Mouse (Mus musculus) left cerebral cortex, postnatal 10 days (tissue): ENCODE data around the gene Sbds. TPM values are rescaled to one million over a fixed set of nuclear protein-coding genes. Genes with fewer than 3 reads are reported as not detected.

ENCODE experiments used
- DNase-seq, 2 experiments: peaks; one replicate each; pipeline ENCODE4 v3.0.0; 2021 to 2022; ENCODE audit warnings: low spot score in 2 of 2, mixed read lengths in 1 of 2; ENCODE audit errors: extremely low spot score in 1 of 2
- intact Hi-C: fragments of 180-260 bp; cut with DNase I; formaldehyde crosslinking; loops from one replicate; pipeline ENCODE4 v1.15.1; 2025
- total RNA-seq, 2 experiments: library from RNA; stranded (reverse); gene quantifications; 2 replicates each; pipeline ENCODE4 v1.2.3; 2021

Gene Sbds
- total RNA-seq, result 10 to 100 TPM; 45.8 to 48.7 TPM

DNA sequence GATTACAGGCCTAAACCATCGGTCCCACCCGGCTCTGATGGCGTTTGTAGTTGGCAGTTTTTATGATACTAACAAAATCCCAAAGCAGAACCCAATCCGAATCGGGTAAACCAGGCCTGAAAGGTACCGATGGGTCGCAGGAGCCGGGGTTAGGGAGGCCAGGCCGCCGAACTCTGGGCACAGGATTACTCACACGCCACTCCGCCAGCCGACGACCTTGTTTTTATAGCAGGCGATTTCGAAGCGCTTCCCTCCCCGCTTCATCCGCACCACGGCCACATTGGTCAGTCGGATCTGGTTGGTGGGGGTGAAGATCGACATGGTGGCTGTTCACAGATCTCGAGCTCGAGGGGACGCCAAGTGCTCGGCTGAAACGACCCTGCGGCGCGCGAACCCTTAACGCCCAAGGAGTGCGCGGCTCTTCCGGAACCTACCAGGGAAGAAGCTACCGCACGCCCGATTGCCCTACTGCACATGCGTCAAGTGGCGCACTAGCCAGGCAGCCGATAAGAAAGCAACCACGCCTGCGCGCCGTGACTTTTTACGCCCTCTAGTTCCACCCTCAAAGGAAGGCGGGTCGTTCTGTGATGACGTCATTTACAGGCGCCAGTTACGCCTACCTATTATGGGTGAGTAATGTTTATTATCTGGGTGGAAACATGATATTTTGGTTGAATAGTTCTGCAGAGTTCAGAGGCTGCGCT is at the start of gene Sbds, which contains the start of gene Tyw1:
TSS of gene Sbds (minus strand) at position 514 of the 704 bp plus-strand sequence.
TSS of gene Tyw1 (plus strand) at position 603 of the 704 bp plus-strand sequence.
- peak; percentile 98 to 99 for DNase-seq
- intact Hi-C loops, result no loop called here

DNA sequence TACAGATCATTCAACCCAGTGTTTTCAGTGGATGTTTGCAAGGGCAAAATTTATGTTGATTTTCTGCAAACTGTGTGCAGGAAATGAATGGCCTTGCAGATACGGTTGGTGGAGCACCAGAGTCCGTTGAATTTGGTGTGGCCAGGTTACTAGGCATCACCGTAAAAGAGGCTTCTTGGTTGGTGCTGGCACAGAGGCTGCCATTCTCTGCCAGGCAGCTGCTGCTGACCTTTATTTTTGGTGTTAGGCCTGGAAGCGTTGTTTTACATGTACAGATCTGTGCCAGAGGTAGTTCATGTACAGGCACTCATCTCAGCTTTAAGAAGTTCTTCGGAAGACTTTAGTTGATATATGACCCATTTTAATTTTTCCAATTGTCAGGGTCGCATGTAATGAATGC is 48.3 kb upstream of the Sbds start:
- DNase-seq, result no peak
- intact Hi-C loops, result no loop called here

DNA sequence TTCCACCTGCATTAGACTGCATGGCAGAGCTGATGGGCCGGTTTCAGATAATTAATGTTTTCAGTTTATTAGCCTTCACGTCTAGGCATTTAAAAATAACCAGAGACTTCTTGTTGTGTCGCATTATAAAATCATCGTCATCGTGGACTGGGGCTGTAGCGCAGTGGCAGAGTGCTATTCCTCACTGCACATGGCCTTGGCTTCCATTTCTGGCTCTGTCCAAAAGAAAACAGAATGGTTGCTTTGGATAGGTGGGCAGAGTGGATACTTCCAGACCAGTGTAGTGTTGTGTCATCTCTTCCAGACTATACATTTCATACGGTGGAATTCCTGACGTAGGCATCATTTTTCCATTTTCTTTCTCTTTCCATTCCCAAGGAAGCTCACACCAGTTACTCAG is 44.2 kb upstream of the Sbds start:
- intact Hi-C loops, result no loop called here
- DNase-seq, result no peak

DNA sequence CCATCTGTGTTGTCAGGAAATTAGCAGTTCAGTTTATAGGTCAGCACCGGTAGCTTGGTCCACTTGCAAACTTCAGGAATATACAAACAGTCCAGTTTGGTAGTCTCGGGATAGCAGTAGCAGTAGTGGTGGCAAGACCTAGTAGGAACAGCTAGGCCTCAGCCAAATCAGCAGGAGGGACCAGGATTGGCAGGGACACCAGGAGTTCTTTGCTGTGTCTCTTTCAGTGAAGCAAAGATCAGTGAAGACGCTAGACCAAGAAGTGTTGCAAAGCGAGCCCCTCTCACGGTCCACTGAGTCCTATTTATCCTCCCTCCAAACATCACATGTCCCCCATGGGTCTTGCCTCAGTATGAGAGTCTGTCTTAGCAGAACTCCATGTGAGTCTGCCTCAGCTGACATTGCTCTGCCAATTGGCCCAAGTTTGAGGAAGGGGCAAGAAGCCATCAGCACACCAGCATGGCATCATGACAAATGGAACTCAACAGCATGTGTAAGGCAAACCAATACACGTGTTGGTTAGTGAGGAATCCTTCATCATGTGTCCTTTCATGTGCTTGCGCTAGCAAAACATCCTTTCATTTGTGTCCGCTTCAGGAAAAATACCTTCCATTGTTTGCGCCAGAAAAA is 43.6 kb upstream of the Sbds start:
- no peak for DNase-seq
- intact Hi-C loops, result no loop called here

DNA sequence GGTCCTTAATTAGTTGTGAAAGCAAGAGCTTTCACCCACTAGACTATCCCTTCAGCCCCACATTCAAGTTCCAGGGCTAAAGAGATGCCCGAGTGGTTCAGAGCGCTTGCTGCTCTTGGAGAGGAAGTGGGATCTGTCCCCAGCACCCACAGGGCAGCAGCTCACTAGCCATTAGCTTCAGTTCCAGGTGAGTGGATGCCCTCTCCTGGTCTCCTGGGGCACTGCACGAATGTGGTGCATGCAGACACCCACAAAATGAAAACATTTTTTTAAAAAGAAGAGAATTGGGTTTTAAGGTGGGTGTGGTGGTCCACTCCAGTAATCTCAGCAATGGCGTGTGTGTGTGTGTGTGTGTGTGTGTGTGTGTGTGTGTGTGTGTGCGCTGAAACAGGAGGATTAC is 40.7 kb upstream of the Sbds start:
- intact Hi-C loops, result no loop called here
- no peak for DNase-seq

DNA sequence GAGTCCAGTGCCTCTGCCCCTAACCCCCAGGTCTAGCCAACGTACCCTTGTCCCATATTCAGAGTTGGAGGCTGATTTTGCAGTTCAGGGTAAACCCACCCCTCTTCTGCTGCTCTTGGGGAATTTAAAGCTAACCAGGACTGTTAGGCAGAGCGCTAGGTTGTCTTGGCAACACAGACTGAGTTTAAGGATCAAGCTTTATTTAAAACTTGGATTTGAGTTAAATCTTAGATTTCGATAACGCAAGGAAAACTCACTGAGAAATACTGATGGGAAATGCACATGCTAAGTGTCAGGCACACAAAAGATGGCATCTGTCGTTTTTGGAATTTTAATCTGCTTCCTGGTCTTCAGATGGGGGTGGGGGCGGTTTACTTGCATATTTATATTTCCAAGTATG is 39.3 kb upstream of the Sbds start:
- intact Hi-C loops, result no loop called here
- DNase-seq, result peak in 1 of 2 experiments; percentile 39

DNA sequence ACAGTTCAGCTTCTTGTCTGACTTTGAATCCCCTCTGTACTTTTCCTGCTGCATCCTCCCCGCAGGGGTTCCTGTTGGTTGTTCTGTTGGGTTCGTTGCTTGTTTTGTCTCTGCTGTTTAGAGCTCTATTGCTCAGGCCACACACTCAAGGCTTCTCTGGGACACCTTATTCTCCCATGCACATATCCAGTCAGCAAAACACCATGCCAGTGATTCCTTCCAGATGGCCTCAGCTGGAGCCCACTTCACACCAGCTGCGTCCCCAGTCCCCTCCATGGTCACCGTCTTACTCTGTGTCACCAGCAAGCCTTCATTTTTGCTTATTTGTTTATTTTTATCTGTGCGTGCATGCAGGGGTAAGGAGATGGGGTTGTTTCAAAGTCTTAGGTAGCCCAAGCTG is 38.6 kb upstream of the Sbds start:
- DNase-seq, result no peak
- intact Hi-C loops, result no loop called here

DNA sequence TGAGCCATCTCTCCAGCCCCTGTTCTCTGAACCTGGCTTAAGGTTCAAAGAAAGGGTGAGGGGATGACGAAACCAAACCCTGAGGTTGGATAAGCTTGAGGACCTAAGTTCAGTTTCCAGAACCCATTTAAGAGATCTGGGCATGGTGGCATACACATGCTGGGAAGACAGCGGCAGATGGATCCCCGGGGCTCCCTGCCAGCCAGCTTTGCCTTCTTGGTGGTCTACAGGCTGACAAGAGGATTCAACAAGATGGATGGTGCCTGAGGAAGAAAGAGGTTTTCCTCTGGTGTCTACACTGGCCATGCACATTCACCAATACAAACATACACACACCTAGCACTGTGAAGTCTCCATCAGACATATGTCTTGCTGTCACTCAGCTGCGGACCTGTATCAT is 37.6 kb upstream of the Sbds start:
- intact Hi-C loops, result no loop called here
- DNase-seq, result peak; percentile 47 to 72

DNA sequence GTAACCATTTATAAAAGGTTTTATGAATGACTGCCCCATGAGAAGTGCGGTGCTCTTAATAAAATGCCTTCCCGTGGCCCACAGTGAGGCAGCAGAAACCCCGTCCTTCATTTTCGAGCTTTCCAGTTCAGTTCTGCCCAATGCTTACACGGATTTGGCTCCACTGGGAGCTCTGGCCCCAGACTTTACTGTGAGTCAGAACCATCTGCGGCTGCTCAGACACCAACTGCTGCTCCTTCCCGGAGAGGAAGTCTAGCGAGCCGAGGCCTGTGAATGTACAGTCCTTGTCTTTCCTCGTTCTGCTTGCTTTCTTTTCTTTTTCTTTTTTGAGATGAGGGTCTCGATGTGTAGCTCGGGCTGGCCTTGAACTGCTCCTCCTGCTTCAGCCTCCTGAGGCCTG is 35.4 kb upstream of the Sbds start:
- intact Hi-C loops, result no loop called here
- DNase-seq, result peak in 1 of 2 experiments; percentile 56

DNA sequence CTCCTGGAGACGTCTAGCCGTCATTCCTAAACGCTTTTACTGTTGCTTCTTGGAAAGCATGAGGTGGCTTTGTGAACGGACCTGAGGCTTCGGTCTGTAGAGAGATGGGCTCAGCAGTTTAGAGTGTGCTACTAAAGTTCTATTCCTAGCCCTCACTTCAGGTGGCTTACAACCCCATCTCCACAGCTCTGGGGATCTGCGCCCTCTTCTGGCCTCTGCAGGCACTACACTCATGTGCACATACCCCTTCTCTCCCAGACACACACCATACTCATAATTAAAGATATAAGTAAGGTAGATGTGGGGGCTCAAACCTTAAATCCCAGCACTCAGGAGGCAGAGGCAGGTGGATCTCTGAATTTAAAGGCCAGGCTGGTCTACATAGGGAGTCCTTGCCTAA is 34.9 kb upstream of the Sbds start:
- no peak for DNase-seq
- intact Hi-C loops, result no loop called here

DNA sequence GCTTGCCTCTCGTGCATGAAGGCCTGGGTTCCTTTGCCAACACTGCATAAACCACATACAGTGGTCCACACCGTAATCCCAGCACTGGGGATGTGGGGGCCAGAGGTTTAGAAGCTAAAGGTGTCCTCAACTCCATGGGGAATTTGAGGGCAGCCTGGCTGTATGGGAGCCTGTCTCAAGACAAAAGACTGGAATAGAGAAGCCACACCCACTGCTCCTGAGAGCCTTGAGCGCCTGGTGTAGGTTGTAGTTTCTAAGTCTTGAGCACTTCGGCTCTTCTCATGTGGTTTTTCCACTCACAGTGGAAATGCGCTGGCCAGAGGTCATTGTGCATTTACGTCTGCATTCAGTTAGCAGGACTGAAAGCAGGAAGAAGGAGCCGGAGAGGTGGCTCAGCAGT is 32.8 kb upstream of the Sbds start:
- no peak for DNase-seq
- intact Hi-C loops, result no loop called here

DNA sequence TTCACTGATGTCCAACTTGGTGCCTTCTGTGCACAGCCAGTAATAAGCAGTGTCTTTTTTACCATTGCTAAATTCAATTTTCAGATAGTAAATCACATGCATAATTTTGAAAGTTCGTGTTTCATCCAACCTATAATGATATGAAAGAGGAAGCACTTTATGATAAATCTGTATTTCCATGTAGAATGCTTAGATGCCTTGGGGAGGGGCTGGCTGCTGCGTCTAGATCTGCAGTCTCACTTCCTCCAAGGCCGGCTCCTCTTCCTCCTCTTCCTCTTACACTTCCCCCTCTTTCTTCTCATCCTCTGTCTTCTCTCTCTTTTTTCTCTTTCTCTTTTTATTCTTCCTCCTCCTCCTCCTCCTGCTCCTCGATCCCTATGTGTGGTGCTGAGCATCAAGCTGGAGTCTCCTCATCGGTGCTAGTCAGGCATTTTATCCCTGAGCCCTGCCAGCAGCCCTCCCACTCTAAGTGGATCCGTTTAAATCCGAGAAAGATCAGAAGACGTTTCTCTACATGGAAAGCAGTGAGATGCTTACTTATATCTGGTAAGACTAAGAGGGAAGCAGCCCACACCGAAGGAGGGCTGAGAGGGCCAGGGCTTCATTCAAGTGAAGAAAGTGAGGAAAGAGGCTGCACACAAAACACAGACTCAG is 27.9 kb upstream of the Sbds start:
- DNase-seq, result no peak
- intact Hi-C loops, result no loop called here

DNA sequence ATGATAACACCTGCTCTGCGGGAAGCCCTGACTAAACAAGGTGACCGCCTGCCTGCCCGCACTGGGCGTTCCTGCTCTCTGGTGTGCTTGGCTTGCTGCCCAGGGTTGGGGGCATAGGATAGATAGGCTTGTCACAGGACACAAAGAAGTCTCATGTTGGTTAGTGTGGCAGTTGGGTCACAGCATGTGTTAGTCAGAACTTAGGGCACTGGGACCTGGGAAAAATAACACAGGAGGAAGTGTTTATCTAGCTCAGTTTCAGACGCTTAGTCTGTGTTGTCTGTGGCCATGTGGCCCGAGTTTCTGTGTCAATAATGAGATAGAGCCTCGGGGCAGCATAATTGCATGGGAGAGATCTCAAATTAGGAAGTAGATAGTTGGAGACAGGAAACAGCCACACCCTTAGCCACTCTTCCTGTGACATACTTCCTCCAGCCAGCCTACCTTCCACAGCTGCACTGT is 22.7 kb upstream of the Sbds start:
- DNase-seq, result no peak
- intact Hi-C loops, result loop anchor here (10.0 kb wide), 1 partner anchor 1147 kb away; no protein-coding TSS in a partner anchor

DNA sequence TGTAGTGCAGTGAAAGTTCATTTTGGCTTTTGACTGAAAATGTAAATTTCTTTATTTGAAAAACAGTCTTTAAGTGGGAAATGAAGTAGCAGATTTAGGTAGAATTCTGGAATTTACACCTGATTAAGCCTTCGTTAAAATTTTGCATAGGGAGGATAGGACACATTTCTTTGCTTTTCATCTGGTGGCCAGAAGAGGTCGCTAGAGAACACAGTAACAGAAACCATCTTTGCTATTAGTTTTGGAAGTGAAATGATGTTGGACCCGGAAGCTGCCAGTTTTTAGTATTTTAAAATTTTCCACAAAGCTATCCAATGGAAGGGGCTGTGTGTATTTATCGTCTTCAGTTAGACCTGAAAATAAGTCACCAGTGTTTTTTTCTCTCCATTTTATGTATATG is 20.2 kb upstream of the Sbds start:
- intact Hi-C loops, result loop anchor here (10.0 kb wide), 1 partner anchor 1149 kb away; no protein-coding TSS in a partner anchor
- DNase-seq, result no peak

DNA sequence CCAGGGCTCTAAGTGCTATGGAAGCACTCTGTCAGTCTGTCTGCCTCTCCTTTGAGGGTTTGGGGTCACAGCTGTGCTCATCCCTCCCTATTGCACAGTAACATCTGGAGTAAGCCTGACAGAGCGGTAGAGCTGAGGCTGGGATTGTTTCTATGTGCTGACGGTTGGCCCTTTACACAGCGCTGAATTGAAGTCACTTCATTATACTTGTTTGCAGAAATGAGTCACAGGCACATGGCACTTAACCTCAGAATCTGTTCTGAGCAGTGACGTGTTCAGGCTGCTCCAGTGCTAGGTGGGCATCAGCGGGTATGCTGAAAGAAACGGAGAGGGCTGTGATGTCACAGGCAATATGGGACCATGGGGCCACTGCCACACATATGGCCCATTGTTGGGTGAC is 17.7 kb upstream of the Sbds start:
- no peak for DNase-seq
- intact Hi-C loops, result loop anchor here (10.0 kb wide), 1 partner anchor 1152 kb away; no protein-coding TSS in a partner anchor

DNA sequence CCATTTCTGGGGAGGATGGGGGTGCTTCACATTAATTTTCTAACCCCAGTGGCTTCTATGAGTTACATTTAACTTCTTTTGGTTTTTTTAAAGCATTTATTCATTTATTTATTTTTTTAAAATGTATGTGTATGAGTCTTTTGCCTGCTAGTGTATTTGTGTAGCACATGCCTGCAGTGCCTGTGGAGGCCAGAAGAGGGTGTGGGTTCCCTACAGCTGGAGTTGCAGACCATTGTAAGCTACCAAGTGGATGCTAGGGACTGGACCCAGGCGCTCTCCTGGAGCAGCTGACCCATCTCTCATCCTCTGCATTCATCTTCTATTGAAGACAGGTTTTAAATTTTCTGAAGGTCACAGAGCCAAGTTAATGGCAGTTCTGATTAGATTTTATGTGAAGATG is 17.0 kb upstream of the Sbds start:
- intact Hi-C loops, result loop anchor here (10.0 kb wide), 1 partner anchor 1152 kb away; no protein-coding TSS in a partner anchor
- no peak for DNase-seq

DNA sequence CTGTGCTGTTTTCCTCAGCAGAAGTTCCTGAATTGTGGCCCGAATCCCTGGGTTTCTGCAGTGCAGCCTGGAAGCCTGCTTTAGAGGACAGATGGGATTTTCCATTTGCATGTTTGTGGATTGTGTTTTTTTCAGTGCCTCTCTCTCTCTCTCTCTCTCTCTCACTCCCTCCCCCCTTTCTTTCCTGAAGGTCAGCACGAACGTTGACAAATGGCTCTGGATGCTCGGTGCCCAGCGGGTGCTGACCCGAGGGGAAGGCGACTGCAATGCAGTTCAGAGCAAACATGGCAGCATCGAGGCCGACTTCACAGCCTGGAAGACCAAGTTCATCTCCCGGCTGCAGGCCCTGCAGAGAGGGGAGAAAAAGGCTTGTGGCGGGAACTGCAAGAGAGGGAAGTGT is 13.6 kb upstream of the Sbds start:
- no peak for DNase-seq
- intact Hi-C loops, result no loop called here

DNA sequence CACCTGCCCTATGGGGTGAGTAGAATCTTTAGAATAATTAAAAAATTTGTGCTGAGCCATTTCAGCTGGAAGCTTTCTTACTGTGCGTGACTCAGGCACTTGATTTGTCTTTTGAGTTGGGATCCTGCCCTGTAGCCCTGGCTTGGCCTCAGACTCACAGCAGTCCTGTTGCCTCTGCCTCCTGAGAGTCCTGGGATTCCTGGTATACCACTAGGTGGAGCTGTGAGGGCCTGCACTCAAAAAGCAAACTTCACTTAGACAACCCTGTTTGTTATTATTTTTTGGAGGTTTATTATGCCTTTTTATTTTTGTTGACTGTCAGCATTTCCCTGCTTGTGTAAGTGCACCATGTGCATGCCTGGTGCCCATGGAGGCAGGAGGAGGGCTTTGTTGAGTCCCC is 12.0 kb upstream of the Sbds start:
- DNase-seq, result no peak
- intact Hi-C loops, result loop anchor here (2.0 kb wide), 1 partner anchor 585 kb away; no protein-coding TSS in a partner anchor

DNA sequence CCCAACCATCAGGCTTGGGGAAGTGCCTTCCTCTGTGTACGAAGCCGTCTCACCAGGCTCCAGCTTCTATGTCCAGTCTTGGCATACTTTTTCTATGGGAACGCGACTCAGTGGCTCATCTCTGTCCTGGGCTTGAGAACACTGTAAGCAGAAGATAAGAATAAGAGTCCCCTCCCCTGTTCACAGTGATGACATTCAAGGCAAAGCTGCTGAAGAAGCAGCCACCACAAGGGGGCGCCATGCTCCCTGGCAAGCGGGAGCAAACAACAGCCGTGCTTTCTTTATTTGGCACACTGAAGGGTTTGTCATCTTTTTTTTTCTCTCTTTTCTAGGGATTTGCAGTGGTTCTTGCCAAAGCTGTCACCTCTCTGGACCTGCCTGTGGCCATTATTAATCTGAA is 11.3 kb upstream of the Sbds start:
- peak in 1 of 2 experiments; percentile 61 for DNase-seq
- intact Hi-C loops, result loop anchor here (2.0 kb wide), 1 partner anchor 586 kb away; no protein-coding TSS in a partner anchor
